Mouse (Mus musculus) hindbrain, embryonic 11.5 days (tissue): ENCODE results near the gene Cpne5. TPM values are rescaled to one million over a fixed set of nuclear protein-coding genes. Genes with fewer than 3 reads are reported as not detected.

Experiments used
- ATAC-seq: fragments of 200-750 bp; cut with Nextera tagmentation; 2 replicates; pipeline ENCODE4 v1.8.0; 2017; ENCODE audit warnings: mild to moderate bottlenecking, moderate TSS enrichment, moderate library complexity; ENCODE audit not compliant: low FRiP score
- DNase-seq: peaks from one replicate; pipeline ENCODE4 v3.0.0-alpha.2; 2015; ENCODE audit warnings: low spot score
- H3K27ac ChIP-seq: fragments of 300-500 bp; sonication (generic); 2 replicates; pipeline ENCODE4 v1.5.1; 2014; ENCODE audit warnings: mild to moderate bottlenecking, low read depth, low read length
- H3K27me3 ChIP-seq: fragments of 300-500 bp; sonication (generic); 2 replicates; pipeline ENCODE4 v1.6.1; 2014; ENCODE audit warnings: mild to moderate bottlenecking, low read length, moderate library complexity, mixed read lengths; ENCODE audit not compliant: control insufficient read depth, insufficient read depth
- H3K36me3 ChIP-seq: fragments of 300-500 bp; sonication (generic); 2 replicates; pipeline ENCODE4 v1.6.1; 2014; ENCODE audit warnings: mild to moderate bottlenecking, low read length, moderate library complexity, mixed read lengths; ENCODE audit not compliant: control insufficient read depth, insufficient read depth
- H3K4me1 ChIP-seq: fragments of 300-500 bp; sonication (generic); replicated peaks from 2 replicates; pipeline ENCODE4 v1.6.1; 2014; ENCODE audit warnings: low read length, mixed read lengths; ENCODE audit not compliant: control insufficient read depth, insufficient read depth
- H3K4me2 ChIP-seq: fragments of 300-500 bp; sonication (generic); replicated peaks from 2 replicates; pipeline ENCODE4 v1.6.1; 2014; ENCODE audit warnings: mild to moderate bottlenecking, low read depth, low read length
- H3K4me3 ChIP-seq: fragments of 300-500 bp; sonication (generic); 2 replicates; pipeline ENCODE4 v1.5.1; 2014; ENCODE audit warnings: low read depth, low read length
- H3K9ac ChIP-seq: fragments of 300-500 bp; sonication (generic); 2 replicates; pipeline ENCODE4 v1.6.1; 2014; ENCODE audit warnings: low read depth, low read length
- H3K9me3 ChIP-seq: fragments of 300-500 bp; sonication (generic); 2 replicates; pipeline ENCODE4 v1.6.1; 2016; ENCODE audit warnings: low read length; ENCODE audit not compliant: control insufficient read depth
- WGBS: fragments of 180-500 bp; shearing (Covaris S2); extraction: QIAGEN DNeasy Blood & Tissue Kit; methylation state at CpG from one replicate; pipeline ENCODE4 v1.1.7; 2014; 5-methylcytosine and 5-hydroxymethylcytosine counted together
- polyA plus RNA-seq: library from polyadenylated mRNA; unstranded; fragments of >200 nt; fragmentation: Nextera tagmentation; extraction: Ambion mirVana; gene quantifications from 2 replicates; pipeline ENCODE4 v1.2.1, GENCODE M21; 2014

Cpne5 gene
- polyA plus RNA-seq, 1 experiment from 2014 or later: 3.7 TPM

- H3K9me3 ChIP-seq: no peaks in the 10 kb centered on the region
- H3K4me2 ChIP-seq: no peak overlapping the region
- H3K9ac ChIP-seq: no peak overlapping the region
- no peaks in the 10 kb centered on the region for H3K27me3 ChIP-seq
- 80% methylated on average over 8 of the region's 8 CpGs for WGBS
- no peak for ATAC-seq
- no peak overlapping the region for H3K4me3 ChIP-seq
- no peaks in the 10 kb centered on the region for H3K4me1 ChIP-seq
- no peaks in the 10 kb centered on the region for H3K36me3 ChIP-seq
- no peak for DNase-seq
- no peak overlapping the region for H3K27ac ChIP-seq
These were observed 94.7 kb downstream of the Cpne5 start for GRCm38 (mm10) chr17:29143266-29143665.

GRCm38 (mm10) chr17:29141577-29141976 lies 96.4 kb downstream of the Cpne5 start:
- DNase-seq: no peak
- no peak overlapping the region for H3K27ac ChIP-seq
- H3K27me3 ChIP-seq: no peaks in the 10 kb centered on the region
- H3K4me2 ChIP-seq: no peak overlapping the region
- no peak for ATAC-seq
- H3K9ac ChIP-seq: no peak overlapping the region
- 85% methylated on average over 3 of the region's 3 CpGs for WGBS
- H3K4me1 ChIP-seq: no peaks in the 10 kb centered on the region
- no peaks in the 10 kb centered on the region for H3K36me3 ChIP-seq
- H3K4me3 ChIP-seq: no peak overlapping the region
- H3K9me3 ChIP-seq: no peaks in the 10 kb centered on the region

- DNase-seq: no peak
- no peak for ATAC-seq
- Histone ChIP-seq H3K9ac (no peak overlapping the region), H3K27me3 (no peaks in the 10 kb centered on the region), H3K36me3 (no peaks in the 10 kb centered on the region), H3K4me1 (no peaks in the 10 kb centered on the region), H3K27ac (no peak overlapping the region), H3K4me3 (no peak overlapping the region), H3K4me2 (no peak overlapping the region), H3K9me3 (no peaks in the 10 kb centered on the region)
- WGBS: 80% methylated on average over 7 of the region's 7 CpGs
These were observed 100.1 kb downstream of the Cpne5 start for GRCm38 (mm10) chr17:29137906-29138305.

GRCm38 (mm10) chr17:29136236-29136635 lies 101.7 kb downstream of the Cpne5 start:
- H3K9ac ChIP-seq: no peak overlapping the region
- H3K4me3 ChIP-seq: no peak overlapping the region
- H3K27me3 ChIP-seq: no peaks in the 10 kb centered on the region
- DNase-seq: no peak
- H3K36me3 ChIP-seq: no peaks in the 10 kb centered on the region
- H3K27ac ChIP-seq: no peak overlapping the region
- no peaks in the 10 kb centered on the region for H3K4me1 ChIP-seq
- WGBS: 67% methylated on average over 6 of the region's 6 CpGs
- H3K4me2 ChIP-seq: no peak overlapping the region
- no peaks in the 10 kb centered on the region for H3K9me3 ChIP-seq
- no peak for ATAC-seq

- WGBS: 83% methylated on average over 5 of the region's 5 CpGs
- no peak overlapping the region for H3K4me2 ChIP-seq
- no peak for DNase-seq
- H3K9me3 ChIP-seq: no peaks in the 10 kb centered on the region
- no peak for ATAC-seq
- H3K4me1 ChIP-seq: no peaks in the 10 kb centered on the region
- H3K27me3 ChIP-seq: no peaks in the 10 kb centered on the region
- no peak overlapping the region for H3K27ac ChIP-seq
- H3K4me3 ChIP-seq: no peak overlapping the region
- no peaks in the 10 kb centered on the region for H3K36me3 ChIP-seq
- no peak overlapping the region for H3K9ac ChIP-seq
These were observed 102.9 kb downstream of the Cpne5 start for GRCm38 (mm10) chr17:29135066-29135465.

GRCm38 (mm10) chr17:29129341-29129740 lies 108.6 kb downstream of the Cpne5 start:
- no peaks in the 10 kb centered on the region for H3K36me3 ChIP-seq

GRCm38 (mm10) chr17:29126561-29126960 lies 111.4 kb downstream of the Cpne5 start:
- Histone ChIP-seq H3K27ac (no peak overlapping the region), H3K4me1 (no peaks in the 10 kb centered on the region), H3K36me3 (no peaks in the 10 kb centered on the region), H3K9ac (no peak overlapping the region), H3K4me3 (no peak overlapping the region), H3K9me3 (no peaks in the 10 kb centered on the region), H3K27me3 (no peaks in the 10 kb centered on the region), H3K4me2 (no peak overlapping the region)
- WGBS: 91% methylated on average over 3 of the region's 3 CpGs
- ATAC-seq: no peak
- DNase-seq: no peak

More at GRCm38 (mm10) chr17:29129341-29129740, 108.6 kb downstream of the Cpne5 start:
- Histone ChIP-seq H3K4me2 (no peak overlapping the region), H3K9me3 (no peaks in the 10 kb centered on the region), H3K4me3 (no peak overlapping the region), H3K9ac (no peak overlapping the region), H3K27ac (no peak overlapping the region), H3K27me3 (no peaks in the 10 kb centered on the region), H3K4me1 (no peaks in the 10 kb centered on the region)
- ATAC-seq (no peak), DNase-seq (no peak)
- WGBS: 48% methylated on average over 5 of the region's 5 CpGs

- H3K4me2 ChIP-seq: no peak overlapping the region
- WGBS: 79% methylated on average over 6 of the region's 6 CpGs
- H3K9me3 ChIP-seq: no peaks in the 10 kb centered on the region
- DNase-seq: no peak
- H3K27ac ChIP-seq: no peak overlapping the region
- ATAC-seq: no peak
- H3K36me3 ChIP-seq: no peaks in the 10 kb centered on the region
- H3K9ac ChIP-seq: no peak overlapping the region
- H3K4me3 ChIP-seq: no peak overlapping the region
- no peaks in the 10 kb centered on the region for H3K27me3 ChIP-seq
- no peaks in the 10 kb centered on the region for H3K4me1 ChIP-seq
These were observed 114.3 kb downstream of the Cpne5 start for GRCm38 (mm10) chr17:29123578-29124174.

GRCm38 (mm10) chr17:29122817-29123216 lies 115.2 kb downstream of the Cpne5 start:
- no peak for ATAC-seq
- no peak overlapping the region for H3K4me3 ChIP-seq
- no peaks in the 10 kb centered on the region for H3K4me1 ChIP-seq
- H3K4me2 ChIP-seq: no peak overlapping the region
- no peaks in the 10 kb centered on the region for H3K9me3 ChIP-seq
- DNase-seq: no peak
- H3K9ac ChIP-seq: no peak overlapping the region
- 88% methylated on average over 6 of the region's 6 CpGs for whole genome bisulfite sequencing
- no peak overlapping the region for H3K27ac ChIP-seq
- H3K27me3 ChIP-seq: no peaks in the 10 kb centered on the region
- H3K36me3 ChIP-seq: no peaks in the 10 kb centered on the region
